Mouse (Mus musculus) left cerebral cortex, postnatal 25 days (tissue): ENCODE data around the gene Dazl. TPM values are rescaled to one million over a fixed set of nuclear protein-coding genes. Genes with fewer than 3 reads are reported as not detected.

Experiments used
- total RNA-seq, 2 experiments: library from RNA; stranded (reverse); gene quantifications; 2 replicates each; pipeline ENCODE4 v1.2.3; 2021

Gene Dazl
- total RNA-seq, 2 experiments from 2014 or later: 3.8 to 4.5 TPM

Other genes with a start within 250 kb of the Dazl start
- 1 to 10 TPM; 7.3 to 9.2 TPM for gene Rftn1, start 103.0 kb downstream of the Dazl start, total RNA-seq
- 10 to 100 TPM; 84.0 to 85.2 TPM for gene Plcl2, start 215.8 kb upstream of the Dazl start, total RNA-seq